Mouse (Mus musculus) embryonic facial prominence, embryonic 14.5 days (tissue): ENCODE measurements at regions not wholly inside any gene's neighbourhood (a gene's known extent, or its start where the extent isn't known, plus 50 kb on each side); places are given as distances from the start of the nearest gene placed in this dataset.
A peak's percentile ranks its signal among the peaks of the same experiment; 100 is the strongest.

ENCODE experiments used
- ATAC-seq: fragments of 200-750 bp; cut with Nextera tagmentation; 2 replicates; pipeline ENCODE4 v1.8.0; 2017; ENCODE audit warnings: low read depth, moderate number of reproducible peaks, moderate TSS enrichment
- DNase-seq: peaks from one replicate; pipeline ENCODE4 v3.0.0-alpha.2; 2015; ENCODE audit warnings: low spot score
- H3K27ac ChIP-seq: fragments of 300-500 bp; sonication (generic); replicated peaks from 2 replicates; pipeline ENCODE4 v1.5.1; 2014; ENCODE audit warnings: low read depth, mild to moderate bottlenecking, low read length, moderate library complexity
- H3K27me3 ChIP-seq: fragments of 300-500 bp; sonication (generic); replicated peaks from 2 replicates; pipeline ENCODE4 v1.6.1; 2014; ENCODE audit warnings: low read length; ENCODE audit not compliant: control insufficient read depth, insufficient read depth
- H3K36me3 ChIP-seq: fragments of 300-500 bp; sonication (generic); 2 replicates; pipeline ENCODE4 v1.6.1; 2014; ENCODE audit warnings: low read length, mixed read lengths; ENCODE audit not compliant: control insufficient read depth, insufficient read depth
- H3K4me1 ChIP-seq: fragments of 300-500 bp; sonication (generic); 2 replicates; pipeline ENCODE4 v1.6.1; 2014; ENCODE audit warnings: antibody characterized with exemption, low read length; ENCODE audit not compliant: control insufficient read depth, insufficient read depth
- H3K4me2 ChIP-seq: fragments of 300-500 bp; sonication (generic); 2 replicates; pipeline ENCODE4 v1.6.1; 2014; ENCODE audit warnings: low read depth, mild to moderate bottlenecking, low read length, moderate library complexity, mixed read lengths
- H3K4me3 ChIP-seq: fragments of 300-500 bp; sonication (generic); 2 replicates; pipeline ENCODE4 v1.5.1; 2014; ENCODE audit warnings: low read depth, mild to moderate bottlenecking, low read length
- H3K9ac ChIP-seq: fragments of 300-500 bp; sonication (generic); 2 replicates; pipeline ENCODE4 v1.6.1; 2014; ENCODE audit warnings: low read depth, mild to moderate bottlenecking, low read length, moderate library complexity, mixed read lengths
- H3K9me3 ChIP-seq: fragments of 300-500 bp; sonication (generic); 2 replicates; pipeline ENCODE4 v1.6.1; 2016; ENCODE audit warnings: low read length; ENCODE audit not compliant: control insufficient read depth
- WGBS: fragments of 180-500 bp; shearing (Covaris S2); extraction: QIAGEN DNeasy Blood & Tissue Kit; methylation state at CpG from one replicate; pipeline ENCODE4 v1.1.7; 2014; 5-methylcytosine and 5-hydroxymethylcytosine counted together

- no peaks in the 10 kb centered on the region for H3K27me3 ChIP-seq
- H3K4me3 ChIP-seq = no peak overlapping the region
- ATAC-seq (no peak), DNase-seq (no peak)
- no peak overlapping the region for H3K9ac ChIP-seq
- no peaks in the 10 kb centered on the region for H3K4me1 ChIP-seq
- H3K27ac ChIP-seq = no peak overlapping the region
- no peaks in the 10 kb centered on the region for H3K9me3 ChIP-seq
- no peaks in the 10 kb centered on the region for H3K36me3 ChIP-seq
- 84% methylated on average over 5 of the region's 5 CpGs for WGBS
- no peak overlapping the region for H3K4me2 ChIP-seq
These were observed 52.5 kb upstream of the Cldn24 start for GRCm38 (mm10) chr8:47769452-47769851.

- Histone ChIP-seq H3K4me3 (no peak overlapping the region), H3K36me3 (no peaks in the 10 kb centered on the region), H3K9ac (no peak overlapping the region), H3K27me3 (no peaks in the 10 kb centered on the region), H3K9me3 (no peaks in the 10 kb centered on the region), H3K4me1 (no peaks in the 10 kb centered on the region), H3K27ac (no peak overlapping the region), H3K4me2 (no peak overlapping the region)
- ATAC-seq (no peak), DNase-seq (no peak)
- WGBS = 88% methylated on average over 8 of the region's 8 CpGs
These were observed 53.2 kb upstream of the Cldn24 start for GRCm38 (mm10) chr8:47768751-47769150.

- WGBS = 63% methylated on average over 15 of the region's 15 CpGs
- Histone ChIP-seq H3K27me3 (no peaks in the 10 kb centered on the region), H3K9me3 (no peaks in the 10 kb centered on the region), H3K4me2 (peak overlapping the region; percentile 5; the same call in 1 of the 2 replicates), H3K9ac (no peak overlapping the region), H3K36me3 (no peaks in the 10 kb centered on the region), H3K27ac (no peak overlapping the region), H3K4me3 (no peak overlapping the region), H3K4me1 (no peaks in the 10 kb centered on the region)
- DNase-seq (no peak), ATAC-seq (no peak)
These were observed 50.7 kb upstream of the Cdkn2aip start for GRCm38 (mm10) chr8:47764480-47764879.

GRCm38 (mm10) chr8:47764068-47764467 lies 50.3 kb upstream of the Cdkn2aip start:
- Histone ChIP-seq H3K36me3 (no peaks in the 10 kb centered on the region), H3K27ac (no peak overlapping the region), H3K4me1 (no peaks in the 10 kb centered on the region), H3K27me3 (no peaks in the 10 kb centered on the region), H3K9me3 (no peaks in the 10 kb centered on the region), H3K9ac (no peak overlapping the region), H3K4me3 (no peak overlapping the region), H3K4me2 (peak overlapping the region; percentile 5; the same call in 1 of the 2 replicates)
- no peak for ATAC-seq
- 49% methylated on average over 11 of the region's 11 CpGs for WGBS
- no peak for DNase-seq
